Mouse (Mus musculus) limb, embryonic 13.5 days (tissue): Measurements from ENCODE around the gene Abcc1. TPM values are rescaled to one million over a fixed set of nuclear protein-coding genes. Genes with fewer than 3 reads are reported as not detected.

Experiments
- ATAC-seq: fragments of 200-750 bp; cut with Nextera tagmentation; 2 replicates; pipeline ENCODE4 v1.8.0; 2017; ENCODE audit warnings: low read depth, moderate number of reproducible peaks, moderate TSS enrichment; ENCODE audit not compliant: low FRiP score
- H3K27ac ChIP-seq: fragments of 300-500 bp; sonication (generic); 2 replicates; pipeline ENCODE4 v1.5.1; 2015; ENCODE audit warnings: inconsistent platforms, mild to moderate bottlenecking, moderate library complexity
- H3K27me3 ChIP-seq: fragments of 300-500 bp; sonication (generic); 2 replicates; pipeline ENCODE4 v1.6.1; 2015; ENCODE audit warnings: mild to moderate bottlenecking, inconsistent platforms
- H3K36me3 ChIP-seq: fragments of 300-500 bp; sonication (generic); 2 replicates; pipeline ENCODE4 v1.6.1; 2015; ENCODE audit warnings: inconsistent platforms, mild to moderate bottlenecking, moderate library complexity
- H3K4me1 ChIP-seq: fragments of 300-500 bp; sonication (generic); 2 replicates; pipeline ENCODE4 v1.6.1; 2015; ENCODE audit warnings: inconsistent platforms
- H3K4me2 ChIP-seq: fragments of 300-500 bp; sonication (generic); replicated peaks from 2 replicates; pipeline ENCODE4 v1.6.1; 2015; ENCODE audit warnings: inconsistent platforms, mild to moderate bottlenecking, moderate library complexity
- H3K4me3 ChIP-seq: fragments of 300-500 bp; sonication (generic); 2 replicates; pipeline ENCODE4 v1.5.1; 2015; ENCODE audit warnings: moderate library complexity, mild to moderate bottlenecking, inconsistent platforms
- H3K9ac ChIP-seq: fragments of 300-500 bp; sonication (generic); 2 replicates; pipeline ENCODE4 v1.6.1; 2015; ENCODE audit warnings: mild to moderate bottlenecking, inconsistent platforms
- H3K9me3 ChIP-seq: fragments of 300-500 bp; sonication (generic); 2 replicates; pipeline ENCODE4 v1.6.1; 2016; ENCODE audit warnings: inconsistent platforms
- WGBS: fragments of 180-500 bp; shearing (Covaris S2); methylation state at CpG from one replicate; pipeline ENCODE4 v1.1.7; 2015; 5-methylcytosine and 5-hydroxymethylcytosine counted together
- polyA plus RNA-seq: library from polyadenylated mRNA; unstranded; fragments of >200 nt; fragmentation: Nextera tagmentation; extraction: Ambion mirVana; gene quantifications from 2 replicates; pipeline ENCODE4 v1.2.1, GENCODE M21; 2015

Abcc1 gene
- polyA plus RNA-seq, 1 experiment from 2014 or later, result 10.0 TPM

- Histone ChIP-seq H3K27me3 (no peaks in the 10 kb centered on the region), H3K9me3 (no peaks in the 10 kb centered on the region), H3K4me3 (no peak overlapping the region), H3K36me3 (peaks cover 38% of the 10 kb centered on the region), H3K9ac (no peak overlapping the region), H3K27ac (no peak overlapping the region), H3K4me1 (no peaks in the 10 kb centered on the region), H3K4me2 (no peak overlapping the region)
- 72% methylated on average over 5 of the region's 5 CpGs for WGBS
- no peak for ATAC-seq
Measured at GRCm38 (mm10) chr16:14420496-14421132, 59.3 kb downstream of the Abcc1 start.

GRCm38 (mm10) chr16:14422081-14422480, 60.7 kb downstream of the Abcc1 start:
- WGBS, result 98% methylated on average over 3 of the region's 3 CpGs
- Histone ChIP-seq H3K4me3 (no peak overlapping the region), H3K9ac (no peak overlapping the region), H3K36me3 (peaks cover 31% of the 10 kb centered on the region), H3K27ac (no peak overlapping the region), H3K4me1 (no peaks in the 10 kb centered on the region), H3K9me3 (no peaks in the 10 kb centered on the region), H3K27me3 (no peaks in the 10 kb centered on the region), H3K4me2 (no peak overlapping the region)
- ATAC-seq, result no peak

GRCm38 (mm10) chr16:14429371-14429770, 68.0 kb downstream of the Abcc1 start:
- Histone ChIP-seq H3K4me2 (no peak overlapping the region), H3K9ac (no peak overlapping the region), H3K4me3 (no peak overlapping the region), H3K27me3 (no peaks in the 10 kb centered on the region), H3K36me3 (peaks cover 12% of the 10 kb centered on the region), H3K9me3 (no peaks in the 10 kb centered on the region), H3K4me1 (no peaks in the 10 kb centered on the region), H3K27ac (no peak overlapping the region)
- no peak for ATAC-seq
- 89% methylated on average over 6 of the region's 6 CpGs for WGBS

GRCm38 (mm10) chr16:14432996-14433395, 71.6 kb downstream of the Abcc1 start:
- H3K9me3 ChIP-seq, result no peaks in the 10 kb centered on the region
- H3K27me3 ChIP-seq, result no peaks in the 10 kb centered on the region
- no peaks in the 10 kb centered on the region for H3K4me1 ChIP-seq
- WGBS, result 94% methylated on average over 5 of the region's 5 CpGs
- no peak overlapping the region for H3K4me3 ChIP-seq
- no peak for ATAC-seq
- H3K36me3 ChIP-seq, result peaks cover 23% of the 10 kb centered on the region
- H3K9ac ChIP-seq, result no peak overlapping the region
- no peak overlapping the region for H3K27ac ChIP-seq
- no peak overlapping the region for H3K4me2 ChIP-seq

- no peak for ATAC-seq
- Histone ChIP-seq H3K27me3 (no peaks in the 10 kb centered on the region), H3K27ac (no peak overlapping the region), H3K4me1 (no peaks in the 10 kb centered on the region), H3K4me3 (no peak overlapping the region), H3K9ac (no peak overlapping the region), H3K4me2 (no peak overlapping the region), H3K9me3 (no peaks in the 10 kb centered on the region), H3K36me3 (peaks cover 25% of the 10 kb centered on the region)
- WGBS, result 88% methylated on average over 1 of the region's 1 CpGs
Measured at GRCm38 (mm10) chr16:14435526-14435925, 74.2 kb downstream of the Abcc1 start.

- Histone ChIP-seq H3K4me1 (no peaks in the 10 kb centered on the region), H3K4me2 (no peak overlapping the region), H3K9me3 (no peaks in the 10 kb centered on the region), H3K4me3 (no peak overlapping the region), H3K36me3 (peaks cover 26% of the 10 kb centered on the region), H3K27me3 (no peaks in the 10 kb centered on the region), H3K27ac (no peak overlapping the region), H3K9ac (no peak overlapping the region)
- ATAC-seq, result no peak
- WGBS, result 88% methylated on average over 8 of the region's 8 CpGs
Measured at GRCm38 (mm10) chr16:14437446-14437982, 76.2 kb downstream of the Abcc1 start.

GRCm38 (mm10) chr16:14438561-14438960, 77.2 kb downstream of the Abcc1 start:
- no peak for ATAC-seq
- no peaks in the 10 kb centered on the region for H3K27me3 ChIP-seq
- no peak overlapping the region for H3K4me3 ChIP-seq
- no peak overlapping the region for H3K27ac ChIP-seq
- peaks cover 5% of the 10 kb centered on the region for H3K4me1 ChIP-seq
- no peaks in the 10 kb centered on the region for H3K9me3 ChIP-seq
- H3K36me3 ChIP-seq, result peaks cover 26% of the 10 kb centered on the region
- H3K9ac ChIP-seq, result no peak overlapping the region
- WGBS, result 89% methylated on average over 7 of the region's 7 CpGs
- no peak overlapping the region for H3K4me2 ChIP-seq

GRCm38 (mm10) chr16:14439081-14439480, 77.7 kb downstream of the Abcc1 start:
- ATAC-seq, result no peak
- 87% methylated on average over 6 of the region's 6 CpGs for WGBS

GRCm38 (mm10) chr16:14439801-14440614, 78.7 kb downstream of the Abcc1 start:
- Histone ChIP-seq H3K36me3 (peaks cover 26% of the 10 kb centered on the region), H3K9me3 (no peaks in the 10 kb centered on the region), H3K9ac (no peak overlapping the region), H3K4me1 (peaks cover 16% of the 10 kb centered on the region), H3K27ac (no peak overlapping the region), H3K27me3 (no peaks in the 10 kb centered on the region), H3K4me2 (no peak overlapping the region), H3K4me3 (no peak overlapping the region)
- no peak for ATAC-seq
- WGBS, result 85% methylated on average over 2 of the region's 2 CpGs

More at GRCm38 (mm10) chr16:14439081-14439480, 77.7 kb downstream of the Abcc1 start:
- H3K27me3 ChIP-seq, result no peaks in the 10 kb centered on the region
- H3K9me3 ChIP-seq, result no peaks in the 10 kb centered on the region
- H3K9ac ChIP-seq, result no peak overlapping the region
- H3K36me3 ChIP-seq, result peaks cover 26% of the 10 kb centered on the region
- H3K4me2 ChIP-seq, result no peak overlapping the region
- H3K27ac ChIP-seq, result no peak overlapping the region
- no peak overlapping the region for H3K4me3 ChIP-seq
- peaks cover 11% of the 10 kb centered on the region for H3K4me1 ChIP-seq

GRCm38 (mm10) chr16:14444059-14444855, 82.9 kb downstream of the Abcc1 start:
- ATAC-seq, result peak; percentile 58; the same call in 1 of the 2 replicates
- no peak overlapping the region for H3K9ac ChIP-seq
- H3K27ac ChIP-seq, result peak overlapping the region; percentile 22; the same call in 1 of the 2 replicates
- H3K4me1 ChIP-seq, result peaks cover 16% of the 10 kb centered on the region
- no peak overlapping the region for H3K4me3 ChIP-seq
- H3K36me3 ChIP-seq, result peaks cover 22% of the 10 kb centered on the region
- H3K9me3 ChIP-seq, result no peaks in the 10 kb centered on the region
- WGBS, result 36% methylated on average over 6 of the region's 6 CpGs
- H3K27me3 ChIP-seq, result no peaks in the 10 kb centered on the region
- no peak overlapping the region for H3K4me2 ChIP-seq

- ATAC-seq, result no peak
- Histone ChIP-seq H3K4me3 (no peak overlapping the region), H3K4me2 (no peak overlapping the region), H3K9me3 (no peaks in the 10 kb centered on the region), H3K4me1 (peaks cover 16% of the 10 kb centered on the region), H3K27ac (no peak overlapping the region), H3K36me3 (peaks cover 18% of the 10 kb centered on the region), H3K27me3 (no peaks in the 10 kb centered on the region), H3K9ac (no peak overlapping the region)
- 83% methylated on average over 6 of the region's 6 CpGs for WGBS
Measured at GRCm38 (mm10) chr16:14445197-14445596, 83.8 kb downstream of the Abcc1 start.

GRCm38 (mm10) chr16:14447366-14447765, 86.0 kb downstream of the Abcc1 start:
- ATAC-seq, result no peak
- H3K4me1 ChIP-seq, result peaks cover 16% of the 10 kb centered on the region
- no peak overlapping the region for H3K4me2 ChIP-seq
- no peak overlapping the region for H3K4me3 ChIP-seq
- H3K27me3 ChIP-seq, result no peaks in the 10 kb centered on the region
- no peaks in the 10 kb centered on the region for H3K9me3 ChIP-seq
- peaks cover 14% of the 10 kb centered on the region for H3K36me3 ChIP-seq
- H3K9ac ChIP-seq, result no peak overlapping the region
- no peak overlapping the region for H3K27ac ChIP-seq
- WGBS, result 85% methylated on average over 4 of the region's 4 CpGs
